Mouse (Mus musculus) midbrain, embryonic 10.5 days (tissue): ENCODE data around the gene Kcna5. TPM values are rescaled to one million over a fixed set of nuclear protein-coding genes. Genes with fewer than 3 reads are reported as not detected.

Source experiments
- DNase-seq: peaks from one replicate; pipeline ENCODE4 v3.0.0-alpha.2; 2017; ENCODE audit warnings: low spot score
- H3K27ac ChIP-seq: fragments of 300-500 bp; sonication (generic); replicated peaks from 2 replicates; pipeline ENCODE4 v1.5.1; 2016; ENCODE audit warnings: mild to moderate bottlenecking
- H3K27me3 ChIP-seq: fragments of 300-500 bp; sonication (generic); 2 replicates; pipeline ENCODE4 v1.6.1; 2016; ENCODE audit warnings: low read depth, mild to moderate bottlenecking; ENCODE audit not compliant: poor library complexity, severe bottlenecking
- H3K36me3 ChIP-seq: fragments of 300-500 bp; sonication (generic); 2 replicates; pipeline ENCODE4 v1.6.1; 2016; ENCODE audit warnings: mild to moderate bottlenecking, moderate library complexity
- H3K4me1 ChIP-seq: fragments of 300-500 bp; sonication (generic); 2 replicates; pipeline ENCODE4 v1.6.1; 2016
- H3K4me3 ChIP-seq: fragments of 300-500 bp; sonication (generic); 2 replicates; pipeline ENCODE4 v1.5.1; 2016; ENCODE audit warnings: mild to moderate bottlenecking, moderate library complexity
- H3K9me3 ChIP-seq: fragments of 300-500 bp; sonication (generic); replicated peaks from 2 replicates; pipeline ENCODE4 v1.6.1; 2016; ENCODE audit warnings: mild to moderate bottlenecking
- WGBS: fragments of 180-500 bp; shearing (Covaris S2); methylation state at CpG from one replicate; pipeline ENCODE4 v1.1.7; 2016; 5-methylcytosine and 5-hydroxymethylcytosine counted together
- polyA plus RNA-seq: library from polyadenylated mRNA; unstranded; fragments of >200 nt; fragmentation: Nextera tagmentation; extraction: Ambion mirVana; gene quantifications from 2 replicates; pipeline ENCODE4 v1.2.1, GENCODE M21; 2016

Gene Kcna5
- polyA plus RNA-seq, 1 experiment from 2014 or later = 3.7 TPM

DNA sequence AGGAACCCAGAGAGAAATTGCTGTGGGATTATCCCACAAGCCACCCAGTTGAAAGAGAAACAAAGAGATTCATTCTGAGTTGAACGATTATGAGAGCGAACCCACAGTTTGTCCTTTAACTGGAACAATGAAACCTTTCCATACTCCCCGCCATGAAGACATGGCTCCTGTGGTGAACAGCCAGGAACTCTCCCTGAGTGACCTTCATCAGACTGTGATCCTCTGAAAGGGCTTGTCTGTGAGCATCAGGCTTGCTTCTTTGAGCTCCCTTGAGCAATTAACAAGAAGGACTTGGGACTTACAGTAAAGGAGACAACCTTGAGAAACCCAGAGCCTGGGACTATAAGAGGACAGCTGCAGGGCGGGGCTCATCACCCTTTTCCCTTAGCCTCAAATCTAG is 3.9 kb downstream of the Kcna5 start:
- no peak for DNase-seq
- Histone ChIP-seq H3K36me3 (no peaks in the 10 kb centered on the region), H3K4me1 (peaks cover 50% of the 10 kb centered on the region), H3K27me3 (peaks cover 39% of the 10 kb centered on the region), H3K27ac (no peak overlapping the region), H3K4me3 (no peak overlapping the region), H3K9me3 (no peaks in the 10 kb centered on the region)
- WGBS = 47% methylated on average over 4 of the region's 4 CpGs

DNA sequence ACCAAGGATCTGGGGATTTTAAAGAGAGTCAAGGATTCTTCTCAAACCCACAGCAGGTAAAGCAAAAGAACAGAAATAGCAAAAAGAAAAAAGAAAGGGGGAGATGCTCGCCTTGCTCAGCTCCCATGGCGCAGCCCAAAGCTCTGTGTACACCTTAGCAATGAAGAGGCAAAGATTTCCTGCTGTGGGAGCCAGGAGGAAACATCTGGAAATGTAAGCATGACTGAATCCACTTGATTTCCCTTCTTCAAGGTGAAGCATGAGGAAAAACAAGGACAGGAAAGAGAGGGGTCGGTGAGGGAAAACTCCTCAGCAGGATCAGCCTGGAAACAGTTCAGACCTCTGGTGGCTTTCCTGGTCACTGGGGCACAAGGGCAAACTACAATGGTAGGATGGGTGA is 5.2 kb downstream of the Kcna5 start:
- 77% methylated on average over 3 of the region's 3 CpGs for WGBS
- H3K27ac ChIP-seq = no peak overlapping the region
- no peak overlapping the region for H3K4me3 ChIP-seq
- no peaks in the 10 kb centered on the region for H3K36me3 ChIP-seq
- H3K27me3 ChIP-seq = peaks cover 34% of the 10 kb centered on the region
- H3K4me1 ChIP-seq = peaks cover 37% of the 10 kb centered on the region
- DNase-seq = no peak
- no peaks in the 10 kb centered on the region for H3K9me3 ChIP-seq

DNA sequence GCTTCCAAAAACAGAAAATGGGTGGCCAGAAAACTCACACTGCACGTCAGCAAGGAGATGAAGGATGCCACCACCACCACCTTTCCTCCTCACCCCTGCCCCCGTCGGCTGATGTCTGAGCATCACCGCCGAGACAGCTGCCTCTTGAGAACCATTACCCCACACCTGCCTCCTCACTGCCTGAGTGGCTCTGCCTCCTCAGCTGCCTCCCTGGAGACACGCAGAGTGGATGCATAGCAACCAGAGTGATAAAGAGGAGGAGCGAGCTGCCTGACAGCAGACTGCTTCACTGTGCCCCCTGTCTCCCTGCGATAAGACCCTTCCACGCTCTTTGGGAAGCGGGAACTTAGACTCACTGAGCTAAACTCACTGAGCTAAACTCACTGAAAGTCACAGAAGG is 20.5 kb downstream of the Kcna5 start:
- Histone ChIP-seq H3K4me3 (no peak overlapping the region), H3K36me3 (no peaks in the 10 kb centered on the region), H3K27ac (0 out of 2 replicates have a peak overlapping the region, but pooled peaks have one; percentile 38), H3K9me3 (no peaks in the 10 kb centered on the region), H3K4me1 (peaks cover 7% of the 10 kb centered on the region), H3K27me3 (no peaks in the 10 kb centered on the region)
- 65% methylated on average over 10 of the region's 10 CpGs for WGBS
- DNase-seq = no peak

DNA sequence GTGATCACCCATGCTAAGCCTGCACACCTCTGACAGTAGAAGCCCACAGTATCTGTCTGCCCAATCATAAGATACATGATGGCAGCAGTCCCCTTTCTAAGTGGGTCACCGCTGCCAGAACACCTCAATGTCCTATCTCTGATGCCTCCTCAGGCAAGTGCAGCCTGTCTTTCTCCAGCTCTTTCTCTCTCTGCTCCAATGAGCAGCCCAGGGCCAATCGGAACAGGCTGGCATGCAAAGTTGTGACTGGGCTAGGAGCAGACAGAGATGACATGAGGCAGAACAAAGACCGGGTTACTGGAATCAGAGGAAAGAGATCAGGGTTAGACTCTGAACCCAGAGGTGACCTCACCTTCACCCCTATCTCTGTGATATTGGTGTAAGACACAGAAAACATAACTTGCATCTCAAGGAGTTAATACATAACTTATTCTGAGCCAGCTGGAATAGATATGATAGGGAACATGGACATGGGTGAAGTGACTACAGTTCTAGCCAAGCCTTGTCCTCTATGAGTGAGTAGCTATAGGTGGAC is 21.4 kb downstream of the Kcna5 start:
- no peak for DNase-seq
- Histone ChIP-seq H3K9me3 (no peaks in the 10 kb centered on the region), H3K36me3 (no peaks in the 10 kb centered on the region), H3K27me3 (no peaks in the 10 kb centered on the region), H3K4me3 (no peak overlapping the region), H3K27ac (no peak overlapping the region), H3K4me1 (peaks cover 7% of the 10 kb centered on the region)
- 93% methylated on average over 3 of the region's 3 CpGs for WGBS

DNA sequence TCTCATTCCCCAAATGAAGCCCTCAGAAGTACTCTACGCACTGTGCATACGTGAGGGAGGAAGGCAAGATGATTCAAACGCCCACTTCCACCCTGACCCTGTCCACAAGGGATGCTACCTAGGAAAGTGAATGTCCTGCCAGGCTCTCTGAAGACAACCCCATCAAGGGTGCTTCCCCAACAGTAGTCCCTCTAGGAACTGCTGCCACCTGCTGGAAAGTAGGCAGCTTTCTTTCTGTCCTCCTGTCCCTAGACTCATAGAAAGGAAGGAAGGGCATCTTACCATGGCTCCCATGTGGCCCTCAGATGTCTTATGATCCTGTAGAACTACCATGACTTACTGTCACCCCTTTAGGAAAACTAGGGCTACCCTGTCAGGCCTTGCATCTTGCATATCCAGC is 22.1 kb downstream of the Kcna5 start:
- no peak for DNase-seq
- 86% methylated on average over 3 of the region's 3 CpGs for WGBS
- H3K4me3 ChIP-seq = no peak overlapping the region

DNA sequence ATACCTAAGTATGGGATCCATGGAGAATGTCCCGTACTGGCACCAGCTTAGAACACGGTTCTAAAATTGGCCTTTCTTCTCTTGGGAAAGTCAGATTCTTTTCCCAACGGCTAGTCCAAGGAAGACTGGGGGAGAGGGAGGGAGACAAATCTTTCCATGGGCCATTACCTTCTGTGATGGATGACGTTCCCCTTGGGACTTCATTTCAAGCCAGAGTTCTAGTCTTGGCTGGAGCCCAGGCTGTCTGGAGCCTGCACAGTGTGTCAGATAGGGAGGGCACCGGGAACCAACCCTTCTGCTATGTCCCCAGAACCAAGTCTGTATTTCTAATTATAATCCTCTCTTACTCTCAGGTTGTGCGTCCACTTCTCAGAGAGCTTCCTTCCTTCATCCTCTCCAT is 26.5 kb downstream of the Kcna5 start:
- Histone ChIP-seq H3K27ac (no peak overlapping the region), H3K4me1 (no peaks in the 10 kb centered on the region; the same call in 1 of the 2 replicates), H3K27me3 (no peaks in the 10 kb centered on the region), H3K36me3 (no peaks in the 10 kb centered on the region), H3K9me3 (no peaks in the 10 kb centered on the region), H3K4me3 (no peak overlapping the region)
- DNase-seq = no peak
- WGBS = 86% methylated on average over 6 of the region's 6 CpGs

More for the DNA sequence above, 22.1 kb downstream of the Kcna5 start:
- H3K27ac ChIP-seq = no peak overlapping the region
- no peaks in the 10 kb centered on the region for H3K36me3 ChIP-seq
- H3K4me1 ChIP-seq = peaks cover 7% of the 10 kb centered on the region
- no peaks in the 10 kb centered on the region for H3K27me3 ChIP-seq
- H3K9me3 ChIP-seq = no peaks in the 10 kb centered on the region

DNA sequence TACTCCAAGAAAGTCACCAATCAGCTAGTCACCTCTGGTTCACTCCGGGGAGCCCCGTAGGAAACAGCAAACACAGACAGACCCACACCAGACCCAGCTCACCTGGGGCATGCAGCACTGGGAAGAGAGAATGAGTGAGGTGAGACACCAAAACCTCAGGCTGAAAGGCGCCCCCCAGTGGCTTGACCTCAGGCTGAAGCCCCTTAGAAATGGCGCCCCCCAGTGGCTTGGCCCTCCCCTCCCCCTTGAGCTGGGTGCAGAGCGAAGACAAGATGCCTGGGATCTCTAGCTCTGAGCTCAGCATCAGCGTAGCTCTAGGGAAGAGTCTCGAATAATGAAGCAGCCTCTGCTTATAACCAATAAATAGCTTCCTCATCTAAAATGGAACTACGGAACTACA is 31.3 kb downstream of the Kcna5 start:
- no peak for DNase-seq
- peaks cover 11% of the 10 kb centered on the region for H3K4me1 ChIP-seq
- H3K4me3 ChIP-seq = no peak overlapping the region
- H3K9me3 ChIP-seq = 0 out of 2 replicates have a peak, but pooled peaks cover 5% of the 10 kb centered on the region
- no peaks in the 10 kb centered on the region for H3K36me3 ChIP-seq
- peaks cover 4% of the 10 kb centered on the region; the same call in 1 of the 2 replicates for H3K27me3 ChIP-seq
- WGBS = 83% methylated on average over 8 of the region's 8 CpGs
- H3K27ac ChIP-seq = no peak overlapping the region

DNA sequence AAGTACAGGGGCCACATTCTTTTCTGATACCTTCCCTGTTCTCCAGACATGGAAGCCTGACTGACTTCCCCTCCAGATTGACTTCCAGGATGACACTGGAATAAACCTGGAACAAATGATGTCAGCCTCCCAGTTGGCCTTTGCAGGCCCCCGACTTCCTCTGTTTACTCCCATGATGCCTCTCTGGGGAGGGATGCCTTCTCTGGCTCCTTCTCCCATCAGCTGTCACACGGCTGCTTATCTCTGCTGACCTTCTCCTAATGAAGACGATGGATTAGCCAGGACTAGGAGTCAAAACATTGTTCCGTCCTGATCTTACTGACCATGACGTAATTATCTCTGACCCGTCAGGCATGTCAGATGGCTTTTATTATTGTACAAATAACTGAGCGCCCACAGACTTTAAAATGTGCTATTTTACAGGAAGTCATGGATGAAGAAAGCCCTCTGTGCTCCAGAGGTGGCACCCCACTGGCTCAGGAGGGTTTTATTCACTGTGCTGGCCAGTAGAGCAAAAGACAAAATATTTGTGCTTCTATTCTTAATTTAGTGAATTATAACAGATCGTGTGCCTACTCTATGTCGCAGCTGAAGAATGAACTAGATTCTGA is 32.4 kb downstream of the Kcna5 start:
- H3K9me3 ChIP-seq = 0 out of 2 replicates have a peak, but pooled peaks cover 5% of the 10 kb centered on the region
- peaks cover 12% of the 10 kb centered on the region for H3K4me1 ChIP-seq
- DNase-seq = no peak
- H3K4me3 ChIP-seq = no peak overlapping the region
- peaks cover 9% of the 10 kb centered on the region; the same call in 1 of the 2 replicates for H3K27me3 ChIP-seq
- 0 out of 2 replicates have a peak overlapping the region, but pooled peaks have one; percentile 49 for H3K27ac ChIP-seq
- 36% methylated on average over 9 of the region's 9 CpGs for WGBS
- no peaks in the 10 kb centered on the region for H3K36me3 ChIP-seq

DNA sequence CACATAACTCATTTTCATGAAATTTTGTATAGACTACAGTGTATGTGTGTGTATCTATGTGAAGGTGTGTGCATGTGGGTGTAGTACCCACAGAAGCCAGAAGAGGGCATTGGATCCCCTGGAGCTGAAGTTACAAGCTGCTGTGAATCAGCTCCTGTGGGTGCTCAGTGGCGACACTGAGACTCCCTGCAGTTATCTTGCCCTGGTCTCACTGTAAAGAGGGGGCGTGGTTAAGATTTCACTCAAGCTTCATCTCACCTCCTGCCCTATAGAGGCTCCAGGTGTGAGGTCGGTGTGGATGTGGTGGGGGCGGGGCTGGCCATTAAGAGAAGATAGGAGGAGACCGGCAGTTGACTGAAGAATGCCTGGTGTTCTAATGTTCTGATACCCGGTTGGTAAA is 34.2 kb downstream of the Kcna5 start:
- Histone ChIP-seq H3K27ac (no peak overlapping the region), H3K4me3 (no peak overlapping the region), H3K9me3 (0 out of 2 replicates have a peak, but pooled peaks cover 5% of the 10 kb centered on the region), H3K27me3 (peaks cover 9% of the 10 kb centered on the region; the same call in 1 of the 2 replicates), H3K4me1 (peaks cover 30% of the 10 kb centered on the region), H3K36me3 (no peaks in the 10 kb centered on the region)
- 87% methylated on average over 6 of the region's 6 CpGs for WGBS
- DNase-seq = no peak

DNA sequence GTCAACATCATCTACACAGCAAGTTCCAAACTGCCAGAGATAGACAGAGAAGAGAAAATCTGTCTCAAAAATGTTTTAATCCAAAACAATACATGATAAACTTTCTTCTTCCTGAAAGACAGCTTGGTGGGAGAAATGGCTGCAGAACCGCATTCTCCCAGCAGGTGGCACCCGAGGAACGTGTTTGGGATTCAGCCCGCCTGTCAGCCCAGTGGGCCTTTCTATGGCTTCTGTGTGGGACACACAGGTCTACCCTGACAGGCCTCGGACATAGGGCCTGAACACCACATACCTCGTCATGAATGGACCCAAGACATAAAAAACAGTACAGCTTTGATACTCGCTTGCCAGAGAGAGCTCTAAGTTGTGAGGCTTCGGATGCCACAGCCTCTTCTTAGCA is 35.1 kb downstream of the Kcna5 start:
- no peak overlapping the region for H3K4me3 ChIP-seq
- peaks cover 30% of the 10 kb centered on the region for H3K4me1 ChIP-seq
- peaks cover 9% of the 10 kb centered on the region; the same call in 1 of the 2 replicates for H3K27me3 ChIP-seq
- DNase-seq = peak; percentile 84
- H3K27ac ChIP-seq = no peak overlapping the region
- 0 out of 2 replicates have a peak, but pooled peaks cover 5% of the 10 kb centered on the region for H3K9me3 ChIP-seq
- 21% methylated on average over 8 of the region's 8 CpGs for WGBS
- H3K36me3 ChIP-seq = no peaks in the 10 kb centered on the region

DNA sequence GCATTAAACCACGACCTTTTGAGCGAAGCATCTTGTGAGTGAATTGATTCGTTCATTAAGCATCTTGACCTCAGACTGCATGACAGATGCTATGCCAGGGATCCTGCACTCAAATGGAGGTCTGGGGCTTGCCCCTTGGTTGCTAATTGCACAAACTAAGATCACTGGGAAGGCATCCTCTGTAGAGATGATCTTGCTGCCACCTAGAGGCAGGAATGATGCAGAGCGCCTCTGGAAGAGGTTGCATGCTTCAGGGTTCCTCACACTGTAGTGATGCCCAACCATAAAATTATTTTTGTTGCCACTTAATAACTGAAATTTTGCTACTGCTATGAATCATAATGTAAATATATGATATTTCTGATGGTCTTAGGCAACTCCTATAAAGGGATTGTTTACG is 37.3 kb downstream of the Kcna5 start:
- Histone ChIP-seq H3K36me3 (no peaks in the 10 kb centered on the region), H3K9me3 (0 out of 2 replicates have a peak, but pooled peaks cover 5% of the 10 kb centered on the region), H3K27ac (no peak overlapping the region), H3K27me3 (peaks cover 9% of the 10 kb centered on the region; the same call in 1 of the 2 replicates), H3K4me1 (peaks cover 27% of the 10 kb centered on the region), H3K4me3 (no peak overlapping the region)
- peak; percentile 50 for DNase-seq
- 54% methylated on average over 5 of the region's 5 CpGs for WGBS

DNA sequence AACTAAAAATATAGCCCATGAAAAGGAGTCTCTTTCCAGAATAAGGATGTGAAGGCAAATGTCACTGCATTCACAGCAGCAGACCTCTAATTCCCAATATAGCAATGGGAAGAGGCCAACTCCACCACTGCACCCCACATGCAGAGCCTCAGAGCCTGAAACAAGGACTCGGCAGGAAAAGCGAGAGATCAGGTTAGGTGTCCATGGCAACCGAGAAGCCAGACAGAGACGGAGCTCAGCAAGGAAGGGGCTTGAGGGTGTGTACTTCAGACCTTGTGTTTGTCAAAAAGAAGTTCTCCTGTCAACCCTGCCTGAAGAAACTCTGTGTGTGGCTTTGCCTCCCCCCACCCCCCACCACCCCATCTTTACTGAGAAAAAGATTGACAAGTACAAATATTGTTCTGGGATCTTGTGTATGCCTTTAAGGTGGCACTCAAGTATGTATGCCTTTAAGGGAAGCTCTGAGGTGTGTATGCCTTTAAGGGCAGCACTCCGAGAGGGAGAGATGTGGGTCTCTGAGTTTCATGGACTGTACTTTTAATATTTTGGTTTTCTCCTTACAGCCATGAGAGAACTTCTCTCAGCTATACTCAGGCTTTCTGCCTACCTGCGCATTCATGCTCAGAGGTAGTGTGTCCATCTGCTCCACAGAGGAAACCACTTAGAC is 37.9 kb downstream of the Kcna5 start:
- peak; percentile 36 for DNase-seq
- H3K36me3 ChIP-seq = no peaks in the 10 kb centered on the region
- no peak overlapping the region for H3K4me3 ChIP-seq
- peaks cover 9% of the 10 kb centered on the region; the same call in 1 of the 2 replicates for H3K27me3 ChIP-seq
- peaks cover 21% of the 10 kb centered on the region for H3K4me1 ChIP-seq
- 0 out of 2 replicates have a peak, but pooled peaks cover 5% of the 10 kb centered on the region for H3K9me3 ChIP-seq
- 34% methylated on average over 6 of the region's 6 CpGs for WGBS
- H3K27ac ChIP-seq = no peak overlapping the region

DNA sequence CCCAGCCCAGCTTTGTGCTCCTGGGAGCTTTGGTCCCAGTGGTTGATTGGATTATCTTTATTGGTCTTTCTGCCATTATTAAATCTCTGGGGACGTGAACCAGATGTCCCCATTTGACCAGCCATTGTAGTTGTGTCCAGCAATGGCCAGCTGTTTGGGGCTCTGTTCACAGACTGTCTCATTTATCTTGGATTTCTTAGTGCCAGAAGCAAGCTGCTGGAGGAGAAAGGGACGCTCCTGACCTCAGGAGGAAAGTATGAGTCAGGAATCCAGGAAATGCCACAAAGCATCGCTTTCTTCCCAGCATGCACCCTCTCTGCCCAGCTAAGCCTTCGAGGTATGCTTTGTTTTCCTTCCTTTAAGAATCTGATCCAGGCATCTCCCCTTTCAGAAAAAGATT is 48.1 kb downstream of the Kcna5 start:
- DNase-seq = no peak
- WGBS = 27% methylated on average over 4 of the region's 4 CpGs
- Histone ChIP-seq H3K4me3 (no peak overlapping the region), H3K27ac (peak overlapping the region; percentile 28), H3K9me3 (no peaks in the 10 kb centered on the region), H3K36me3 (no peaks in the 10 kb centered on the region), H3K4me1 (peaks cover 16% of the 10 kb centered on the region), H3K27me3 (peaks cover 5% of the 10 kb centered on the region; the same call in 1 of the 2 replicates)
